Mouse (Mus musculus) R1 (cell line): Measurements from ENCODE around the gene Slc39a11.

Source experiments
- DNase-seq: peaks from one replicate; pipeline ENCODE4 v3.0.0-alpha.2; 2018; ENCODE audit warnings: low read depth, low spot score

Slc39a11 gene

DNA sequence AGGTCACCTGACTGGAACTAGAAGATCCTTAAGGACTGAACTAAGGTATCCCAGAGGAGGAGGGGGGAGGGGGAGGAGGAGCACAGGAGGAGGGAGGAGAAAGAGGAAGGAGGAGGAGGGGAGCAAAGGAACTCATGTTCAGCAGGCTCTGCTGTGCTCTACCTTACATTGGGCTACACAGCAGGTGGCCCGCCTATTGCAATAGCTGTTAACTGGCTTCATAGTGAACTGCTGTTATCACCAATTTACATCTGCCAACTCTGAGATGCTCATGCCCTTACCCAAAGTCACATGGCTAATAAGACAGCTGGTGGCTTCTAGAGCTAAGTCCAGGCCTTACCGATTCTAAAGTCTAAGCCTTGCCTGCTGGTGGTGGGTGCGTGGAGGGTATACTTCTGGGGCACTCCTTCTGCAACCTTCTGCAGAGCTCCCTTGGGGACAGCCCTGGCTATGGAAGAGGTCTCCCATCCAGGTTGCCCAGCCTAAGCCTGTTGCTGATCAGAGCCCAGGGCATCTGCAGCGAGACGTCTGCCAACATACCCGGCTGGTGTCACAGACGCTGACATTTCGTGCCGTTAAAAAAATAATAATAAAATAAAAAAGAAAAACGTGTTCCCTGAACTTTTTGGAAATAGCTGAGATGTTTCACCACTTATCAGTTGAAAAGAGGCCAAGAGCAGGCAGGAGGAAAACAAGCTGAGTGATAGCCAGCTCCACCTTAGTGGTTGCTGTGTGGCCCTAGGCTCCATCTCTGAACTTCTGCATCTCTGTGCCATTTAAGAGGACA is 289.6 kb downstream of the Slc39a11 start:
- DNase-seq = no peak

DNA sequence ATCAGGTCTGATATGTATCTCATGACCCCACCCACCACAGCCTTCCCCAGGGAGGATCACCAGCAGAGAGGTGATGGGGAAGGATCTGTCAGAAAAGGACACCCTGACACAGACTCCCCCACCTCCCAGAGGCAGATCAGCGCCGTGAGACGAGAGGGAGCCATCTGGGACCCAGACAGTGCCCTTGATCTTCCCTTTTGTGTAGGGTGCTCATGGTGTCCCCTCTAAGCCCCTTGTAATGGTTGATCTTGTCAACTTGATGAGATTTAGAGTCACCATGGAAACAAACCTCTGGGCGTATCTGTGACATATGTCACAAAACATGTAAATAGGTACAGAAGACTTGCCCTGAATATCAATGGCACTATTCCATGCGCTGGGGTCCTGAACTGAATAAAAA is 293.9 kb downstream of the Slc39a11 start:
- no peak for DNase-seq

DNA sequence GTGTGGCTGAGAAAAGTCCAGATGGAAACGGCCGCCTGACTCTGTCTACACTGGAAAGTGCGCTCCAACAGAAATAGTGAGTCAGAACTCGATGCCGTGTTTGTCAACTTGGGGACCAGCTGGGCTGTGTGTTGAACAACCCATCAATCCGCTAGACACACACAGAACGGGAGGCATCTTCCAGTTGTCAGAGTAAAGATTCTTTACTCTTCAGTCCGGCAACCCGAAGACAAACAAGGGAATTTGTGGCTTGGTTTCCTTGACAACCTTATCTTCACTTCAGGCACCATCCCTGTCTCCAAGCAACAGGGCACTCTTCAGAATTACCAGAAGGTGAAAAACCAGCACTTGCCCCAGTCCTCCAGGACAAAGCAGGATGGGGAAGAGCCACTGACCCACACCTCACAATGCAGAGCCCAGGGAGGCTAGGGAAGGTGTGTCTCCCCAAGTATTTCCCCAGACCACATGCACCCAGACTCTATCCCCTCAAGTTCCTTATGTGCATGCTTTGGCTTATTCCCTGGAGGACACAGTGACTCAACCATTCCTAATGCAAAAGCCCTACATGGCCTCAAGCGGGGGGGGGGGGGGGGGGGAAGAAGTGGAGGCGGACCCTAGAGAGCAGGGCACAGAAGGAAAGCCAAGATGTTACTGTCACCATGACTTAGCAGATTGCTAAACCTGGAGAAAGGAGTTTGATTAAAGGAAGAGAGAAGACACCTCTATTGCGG is 297.6 kb downstream of the Slc39a11 start:
- peak; percentile 45 for DNase-seq

DNA sequence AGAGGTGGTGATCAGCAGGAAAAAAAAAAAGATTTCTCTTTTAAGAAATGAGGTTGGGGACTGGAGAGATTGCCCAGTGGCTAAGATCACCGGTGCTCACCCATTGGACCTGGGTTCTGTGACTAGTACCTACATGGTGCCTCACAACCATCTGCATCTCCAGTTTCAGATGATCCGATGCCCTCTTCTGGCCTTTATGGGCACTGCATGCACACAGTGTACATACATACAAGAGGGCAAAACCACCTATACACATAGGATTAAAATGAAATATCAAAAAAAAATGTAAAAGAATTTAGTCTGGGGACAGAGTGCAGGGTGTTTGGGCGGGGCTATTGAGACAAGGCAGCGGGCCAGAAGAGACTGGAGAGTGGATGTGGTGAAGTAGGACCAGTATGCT is 299.3 kb downstream of the Slc39a11 start:
- DNase-seq = peak; percentile 51

DNA sequence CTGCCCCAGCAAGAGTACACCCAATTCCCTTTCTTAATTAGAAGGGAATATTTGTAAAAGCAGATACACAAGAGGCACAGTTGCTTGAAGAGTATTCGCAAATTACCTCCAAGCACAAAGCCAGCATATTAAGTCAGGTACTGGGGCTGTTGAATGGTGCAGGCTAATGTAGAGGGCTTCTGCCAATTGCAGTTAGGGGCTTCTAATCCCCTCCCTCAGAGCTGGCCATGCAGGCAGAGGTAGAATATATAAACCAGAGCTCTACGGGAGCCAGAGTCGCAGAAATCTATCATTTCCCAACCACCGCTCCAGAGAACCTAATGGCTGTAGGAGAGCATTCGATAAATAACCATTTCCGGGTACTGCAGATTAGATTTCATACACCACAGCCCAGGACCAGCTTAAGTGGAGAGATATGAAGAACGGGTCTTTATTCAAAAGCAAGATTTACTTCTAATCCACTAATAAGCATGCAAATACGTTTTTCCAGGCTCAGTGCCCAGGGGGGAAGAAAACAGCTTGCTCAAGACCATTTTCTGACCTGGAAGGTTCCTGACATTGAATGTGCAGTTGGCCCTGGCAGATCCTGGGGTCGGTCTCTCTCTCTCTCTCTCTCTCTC is 302.9 kb downstream of the Slc39a11 start:
- DNase-seq = no peak

DNA sequence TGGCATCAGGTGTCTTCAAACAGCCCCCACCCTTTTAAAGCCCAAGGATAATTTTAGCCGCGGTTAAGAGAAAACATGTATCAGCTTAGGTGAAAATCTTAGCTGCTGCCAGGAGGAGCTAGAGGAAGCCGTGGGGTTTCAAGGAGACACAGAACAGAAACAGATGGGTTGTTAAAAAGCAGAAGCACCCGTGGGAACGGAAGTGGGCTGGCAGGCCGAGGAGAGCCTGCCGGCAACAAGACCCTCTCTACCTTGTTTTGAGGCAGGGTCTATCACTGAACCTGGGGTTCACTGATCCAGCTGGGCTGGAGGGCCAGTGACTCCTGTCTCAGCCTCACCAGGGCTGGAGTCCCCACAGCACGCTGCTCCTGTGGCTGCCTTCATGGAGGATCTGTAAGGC is 310.1 kb downstream of the Slc39a11 start:
- DNase-seq = no peak

DNA sequence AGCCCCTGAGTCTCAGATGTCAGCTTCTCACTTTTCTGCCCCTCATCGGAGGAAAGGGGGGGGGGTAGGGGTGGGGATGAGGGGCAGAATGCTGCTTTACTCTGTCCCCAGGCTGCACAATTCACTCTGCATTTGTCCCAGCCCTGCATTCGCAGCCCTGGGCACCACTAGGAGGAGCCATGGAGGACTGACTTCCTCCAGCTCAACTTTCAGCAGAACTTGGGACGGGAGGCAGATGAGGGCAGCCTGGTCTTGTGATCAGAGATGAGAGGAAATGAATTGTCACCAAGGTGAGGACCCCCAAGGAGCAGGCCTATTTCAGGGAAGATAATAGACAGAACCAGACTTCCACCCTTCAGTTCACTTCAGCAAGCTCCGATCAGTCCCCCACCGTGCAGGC is 311.3 kb downstream of the Slc39a11 start:
- DNase-seq = no peak

DNA sequence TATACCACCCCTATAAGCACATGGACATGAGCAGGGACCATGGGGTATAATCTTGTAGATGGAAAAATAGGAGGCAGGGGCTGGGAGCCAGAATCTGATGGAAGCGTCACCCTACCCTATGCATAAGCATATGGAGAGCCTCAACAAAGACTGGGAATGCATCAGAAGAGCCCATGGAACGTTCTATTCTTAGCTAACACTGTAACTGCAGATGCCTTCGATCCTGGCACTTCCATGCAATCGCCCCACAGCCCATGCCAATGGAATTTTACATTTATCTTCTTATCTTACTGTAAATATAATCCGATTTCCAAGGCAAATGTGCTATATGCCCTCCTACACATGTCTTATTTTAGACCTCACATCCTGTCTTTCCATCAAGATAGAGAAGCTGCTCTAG is 314.2 kb downstream of the Slc39a11 start:
- no peak for DNase-seq

DNA sequence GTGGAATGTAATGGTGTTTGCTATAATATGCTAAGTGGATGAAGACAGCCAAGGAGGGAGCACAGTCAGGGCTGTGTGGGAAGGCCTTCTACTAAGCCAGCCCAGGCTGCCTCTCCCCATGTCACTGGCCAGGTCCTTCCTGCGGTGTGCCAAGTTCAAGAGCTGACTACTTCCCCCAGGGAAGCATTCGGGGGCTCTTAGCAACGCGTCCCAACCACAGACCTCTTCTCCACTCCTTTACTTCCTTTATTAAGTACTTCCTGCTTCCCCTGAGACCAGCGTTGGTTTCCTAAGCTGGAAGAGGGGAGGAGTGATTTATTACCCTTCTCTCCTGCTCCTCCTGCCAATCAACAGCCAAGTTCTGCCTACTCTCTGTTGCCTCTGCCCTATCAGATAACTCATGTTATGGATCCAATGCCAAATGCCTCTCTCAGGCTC is 315.4 kb downstream of the Slc39a11 start:
- peak; percentile 66 for DNase-seq

DNA sequence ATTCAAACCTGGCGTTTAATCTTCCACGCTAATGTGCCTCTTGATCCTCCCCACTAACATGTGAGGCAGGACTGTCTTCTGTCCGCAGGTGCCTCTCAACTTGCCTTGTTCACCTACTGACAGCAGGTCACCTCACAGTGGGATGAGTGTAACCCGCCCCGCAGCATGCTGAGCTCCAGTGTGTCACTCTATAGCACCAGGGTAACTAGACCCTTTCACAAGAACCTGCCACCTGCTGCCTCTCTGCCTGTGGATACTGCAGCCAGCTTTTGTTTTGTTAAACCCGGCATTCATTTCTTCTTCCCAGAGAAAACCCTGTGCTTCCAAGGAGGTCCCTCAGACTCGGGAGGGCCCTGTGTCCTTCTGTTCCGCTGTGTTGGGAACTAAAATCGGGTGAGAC is 316.3 kb downstream of the Slc39a11 start:
- DNase-seq = peak; percentile 76

DNA sequence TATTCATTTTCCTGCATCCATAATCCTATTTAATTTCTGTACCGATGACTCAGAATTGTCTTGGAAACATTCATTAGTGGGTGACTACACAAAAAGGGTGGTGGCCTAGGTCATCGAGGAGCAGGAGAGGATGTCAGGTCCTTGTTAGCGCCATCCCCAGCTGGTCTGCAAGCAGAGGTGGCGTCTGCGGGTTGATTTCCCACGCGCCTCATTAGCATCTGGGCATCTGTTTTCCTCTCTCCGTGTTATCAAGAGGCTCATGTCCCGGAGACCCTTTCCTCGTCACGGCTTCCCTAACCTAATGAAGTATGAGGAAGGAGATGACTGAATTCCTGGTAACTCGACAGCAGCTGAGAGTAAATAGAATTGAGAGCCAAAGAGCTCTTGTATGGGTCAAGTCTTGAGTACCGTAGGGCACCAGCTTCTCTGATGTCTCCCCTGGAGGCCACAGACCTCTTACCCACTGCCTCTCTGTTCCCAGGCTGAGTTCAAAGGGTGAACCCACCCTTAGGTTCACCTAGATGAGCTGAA is 319.8 kb downstream of the Slc39a11 start:
- DNase-seq = no peak

DNA sequence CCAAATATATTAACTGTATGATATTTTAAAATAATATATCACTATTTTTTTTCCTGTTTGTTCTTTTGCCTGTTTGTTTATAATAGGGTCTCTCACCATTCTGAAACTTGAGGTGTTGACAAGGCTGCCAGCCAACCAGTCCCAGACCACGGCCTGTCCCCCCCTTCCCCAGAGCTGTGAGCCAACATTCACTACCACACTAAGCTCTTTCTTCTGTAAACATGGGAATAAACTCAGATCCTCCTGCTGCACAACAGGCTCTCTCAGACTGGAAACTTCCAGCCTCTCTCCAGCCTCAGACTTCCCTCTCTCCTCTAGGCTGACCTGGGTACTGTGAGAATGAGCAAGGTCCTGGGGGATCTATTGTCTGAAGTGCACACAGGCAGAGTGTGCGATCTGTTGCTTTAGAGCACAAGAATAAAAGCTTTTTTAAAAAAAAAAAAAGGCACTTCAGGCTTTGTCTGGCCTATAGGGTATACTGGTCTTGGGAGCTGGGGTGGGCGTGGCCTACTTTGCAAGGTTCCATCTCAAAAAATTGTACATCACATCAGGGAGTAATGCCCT is 322.3 kb downstream of the Slc39a11 start:
- DNase-seq = no peak

DNA sequence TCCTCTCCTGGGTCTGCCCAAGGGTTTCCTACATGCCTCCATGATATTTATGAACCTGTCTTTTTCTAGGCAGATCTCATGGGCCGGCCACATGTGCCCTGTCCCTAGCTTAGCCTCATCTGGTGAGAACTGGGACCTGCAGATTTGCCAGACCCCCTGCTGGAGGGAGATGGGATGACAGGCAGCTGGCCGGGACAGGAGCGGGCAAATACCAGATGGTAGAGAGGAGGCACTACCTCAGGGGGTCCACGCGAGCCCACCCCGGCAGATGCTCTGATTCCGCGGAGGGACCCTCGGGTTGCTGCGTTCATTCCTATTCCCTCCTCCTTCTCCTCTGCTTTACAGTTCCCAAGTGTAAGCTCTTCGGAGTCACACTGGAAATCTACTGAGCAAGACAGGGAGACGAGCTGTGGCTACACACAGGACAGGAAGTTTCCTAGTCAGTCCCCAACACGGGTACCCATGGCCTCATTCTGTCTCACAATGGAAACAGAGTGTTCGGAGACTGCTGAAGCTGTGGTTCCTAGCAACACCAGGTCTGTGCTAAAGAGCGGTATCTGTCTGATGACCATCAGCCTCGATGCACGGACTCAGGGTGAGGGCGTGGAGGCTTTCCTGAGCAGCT is 323.4 kb downstream of the Slc39a11 start:
- peak; percentile 69 for DNase-seq

DNA sequence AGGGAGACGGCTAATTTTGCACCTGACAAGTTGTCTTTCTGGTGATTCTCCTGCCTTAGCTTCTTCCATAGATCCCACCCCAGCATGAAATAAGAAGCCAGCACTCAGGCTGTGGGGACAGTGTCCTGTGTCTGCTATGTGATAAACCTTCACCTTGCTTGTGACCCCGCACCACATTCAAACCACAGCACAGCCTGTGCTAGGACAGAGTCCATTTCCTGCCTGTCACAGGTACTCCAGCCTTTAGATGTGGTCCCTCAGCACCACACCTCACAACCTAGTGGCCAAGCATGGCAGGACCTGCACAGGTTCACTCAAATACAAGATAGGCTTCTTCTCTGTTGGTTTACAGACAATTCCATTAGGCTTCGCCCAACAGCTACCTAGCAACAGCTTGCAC is 328.3 kb downstream of the Slc39a11 start:
- no peak for DNase-seq

DNA sequence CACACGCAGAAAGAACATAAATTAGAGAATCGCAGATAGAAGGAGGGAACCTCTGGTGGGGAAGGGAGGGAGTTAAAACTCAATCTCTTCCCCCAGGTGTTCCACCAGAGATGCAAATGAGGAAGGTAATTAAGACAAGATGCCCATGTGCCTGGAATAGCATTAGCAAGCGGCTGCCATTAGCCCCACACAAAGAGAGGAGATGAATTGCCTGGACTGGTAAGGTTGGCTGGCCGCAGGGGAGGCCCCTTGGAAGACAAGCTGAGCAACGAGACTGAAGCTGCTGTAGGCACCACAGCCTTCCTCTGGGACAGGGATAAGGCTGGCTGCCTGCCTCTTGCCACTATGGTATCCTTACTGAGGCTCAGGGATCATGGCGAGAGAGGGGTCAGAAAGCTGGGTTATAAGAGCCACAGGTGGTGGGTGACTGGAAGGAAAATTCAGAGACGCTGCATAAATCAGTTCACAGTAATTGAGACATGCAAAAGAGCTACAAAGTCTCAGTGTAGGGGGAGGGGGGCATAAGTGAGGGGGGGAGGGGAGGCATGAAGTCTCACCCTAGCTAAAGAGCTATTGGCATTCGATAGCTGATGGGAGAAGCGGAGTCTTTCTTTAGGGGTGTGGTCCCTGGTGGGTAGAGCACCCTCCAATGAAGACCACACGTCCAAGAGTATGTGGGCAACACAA is 340.5 kb downstream of the Slc39a11 start:
- DNase-seq = no peak

DNA sequence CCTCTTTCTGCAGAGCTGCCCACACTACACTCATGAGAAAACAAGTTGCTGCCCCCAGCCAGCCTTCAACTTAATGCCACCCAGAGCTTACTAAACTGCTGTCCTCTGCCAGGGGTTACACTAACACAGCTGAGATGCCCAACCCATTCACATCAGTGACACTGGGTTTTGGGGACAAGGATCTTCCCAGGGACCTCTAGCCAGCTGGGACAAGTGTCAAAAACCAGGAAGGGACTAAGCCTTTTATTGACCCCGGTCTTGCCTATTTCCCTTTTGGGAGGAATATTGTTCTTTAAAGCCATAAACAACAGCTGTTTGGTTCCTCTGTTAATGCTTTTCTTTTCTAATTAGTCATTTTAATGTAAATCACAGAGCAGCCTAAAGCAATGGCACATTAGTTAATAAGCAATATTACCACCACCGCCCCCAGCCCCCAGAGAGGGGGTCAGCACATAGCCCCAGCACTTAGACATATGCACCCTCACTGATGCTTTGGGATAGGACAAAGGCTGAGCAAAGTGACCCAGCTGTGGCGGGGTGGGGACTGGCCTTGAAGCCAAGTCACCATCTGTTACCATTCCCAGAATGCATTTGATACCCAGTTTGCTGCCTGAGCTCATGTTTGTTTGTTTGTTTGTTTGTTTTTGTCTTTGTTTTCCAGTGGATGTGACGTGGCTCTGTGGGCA is 341.5 kb downstream of the Slc39a11 start:
- no peak for DNase-seq

DNA sequence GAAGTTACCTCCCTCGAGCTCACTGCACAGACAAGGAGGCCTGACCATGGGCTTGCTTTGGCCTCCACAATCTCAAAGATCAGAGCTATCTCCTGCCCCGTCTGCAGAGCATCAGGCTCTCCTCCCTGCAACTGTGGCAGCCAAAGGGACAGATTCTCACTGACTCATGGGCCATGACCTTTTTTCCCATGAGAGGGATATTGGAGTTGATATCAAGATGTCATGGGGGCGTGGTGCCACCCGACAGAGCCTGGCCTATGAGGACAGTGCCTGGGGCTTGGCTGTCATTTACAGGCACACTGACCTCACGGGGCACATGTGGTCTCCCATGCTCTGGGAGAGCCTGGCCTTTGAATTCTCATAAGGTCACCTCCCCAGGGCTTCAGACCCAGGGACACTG is 346.7 kb downstream of the Slc39a11 start:
- no peak for DNase-seq

DNA sequence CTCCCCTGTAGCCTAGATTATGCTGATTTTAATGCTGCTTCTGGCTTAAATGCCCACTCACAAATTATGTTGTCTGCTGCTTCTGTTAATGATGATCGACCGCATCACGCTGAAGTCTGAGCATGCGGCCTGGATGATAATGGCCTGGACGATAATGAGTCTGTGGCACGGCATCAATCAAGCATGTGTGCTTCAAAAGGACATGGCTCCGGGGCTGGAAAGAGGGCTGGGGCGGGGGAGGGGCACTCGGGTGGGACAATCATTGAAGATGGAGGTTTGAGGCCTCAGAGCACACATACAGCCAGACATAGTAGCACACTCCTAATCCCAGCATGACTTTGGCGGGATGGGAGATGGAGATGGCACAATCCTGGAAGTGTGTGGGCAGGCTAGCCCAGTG is 350.4 kb downstream of the Slc39a11 start:
- no peak for DNase-seq

DNA sequence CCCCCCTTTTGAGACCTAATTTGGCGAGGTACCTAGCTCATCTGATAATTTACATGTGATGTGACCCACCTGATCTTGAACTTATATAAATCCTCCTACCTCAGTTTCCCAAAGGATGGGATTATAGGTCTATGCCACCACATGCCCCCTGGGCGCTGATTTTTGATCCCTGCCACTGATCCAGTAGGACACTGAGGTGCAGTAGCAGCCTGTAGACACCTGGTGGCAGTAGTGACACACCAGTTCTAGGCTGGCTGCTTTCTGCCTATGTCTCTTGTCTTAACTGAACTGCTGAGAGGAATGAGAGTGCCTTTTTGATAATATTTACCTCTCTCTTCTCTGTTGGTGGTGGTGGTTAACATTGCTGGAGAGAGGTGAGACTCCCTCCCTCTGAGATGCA is 352.1 kb downstream of the Slc39a11 start:
- peak; percentile 70 for DNase-seq

DNA sequence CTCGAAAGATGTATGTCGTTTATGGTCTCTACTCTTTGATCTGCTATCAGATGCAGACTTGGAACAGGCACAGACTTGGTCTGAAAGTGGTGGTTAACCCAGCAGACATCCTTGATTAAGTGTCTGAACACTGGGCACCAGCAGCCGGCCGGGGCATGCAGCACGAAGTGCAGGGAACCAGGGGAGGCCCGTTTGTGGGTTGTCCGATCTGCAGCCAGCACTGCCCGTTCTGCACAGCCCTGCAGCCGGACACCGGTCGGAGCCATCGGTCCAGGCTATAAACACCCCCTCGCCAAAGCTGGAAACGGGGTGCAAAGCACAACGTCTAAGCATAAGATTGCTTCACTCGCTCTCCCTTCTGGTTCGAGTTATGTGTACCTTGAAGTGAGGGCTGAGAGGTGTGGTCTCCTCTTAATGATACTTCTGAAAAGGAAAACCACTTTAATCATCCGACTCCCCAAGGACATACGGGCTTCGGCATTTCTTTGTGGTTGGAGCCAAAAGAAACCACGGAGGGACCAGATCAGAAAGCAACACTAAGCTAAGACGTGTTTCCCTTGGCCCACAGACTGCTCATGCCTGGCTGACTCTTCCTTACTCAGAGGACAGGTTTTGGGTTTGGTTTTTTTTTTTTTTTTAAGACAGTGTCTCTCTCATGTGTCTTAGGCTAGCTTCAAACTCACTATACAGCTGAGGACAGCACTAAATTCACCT is 352.8 kb downstream of the Slc39a11 start:
- no peak for DNase-seq
